Mouse (Mus musculus) adrenal gland, adult 2 months (tissue): Measurements from ENCODE around the gene Cnksr1. TPM values are rescaled to one million over a fixed set of nuclear protein-coding genes. Genes with fewer than 3 reads are reported as not detected.

ENCODE experiments used
- DNase-seq: peaks from one replicate; pipeline ENCODE4 v3.0.0; 2021
- polyA plus RNA-seq: library from polyadenylated mRNA; depleted of rRNA; stranded (reverse); fragments of >200 nt; gene quantifications from 2 replicates; pipeline ENCODE4 v1.2.3, GENCODE M21; 2012; rRNA removed
- total RNA-seq, 2 experiments: library from RNA; stranded (reverse); gene quantifications; 2 replicates each; pipeline ENCODE4 v1.2.3; 2021

The Cnksr1 gene
- total and polyA plus RNA-seq, 3 experiments: 0.08 to 0.66 (median 0.31) TPM

DNA sequence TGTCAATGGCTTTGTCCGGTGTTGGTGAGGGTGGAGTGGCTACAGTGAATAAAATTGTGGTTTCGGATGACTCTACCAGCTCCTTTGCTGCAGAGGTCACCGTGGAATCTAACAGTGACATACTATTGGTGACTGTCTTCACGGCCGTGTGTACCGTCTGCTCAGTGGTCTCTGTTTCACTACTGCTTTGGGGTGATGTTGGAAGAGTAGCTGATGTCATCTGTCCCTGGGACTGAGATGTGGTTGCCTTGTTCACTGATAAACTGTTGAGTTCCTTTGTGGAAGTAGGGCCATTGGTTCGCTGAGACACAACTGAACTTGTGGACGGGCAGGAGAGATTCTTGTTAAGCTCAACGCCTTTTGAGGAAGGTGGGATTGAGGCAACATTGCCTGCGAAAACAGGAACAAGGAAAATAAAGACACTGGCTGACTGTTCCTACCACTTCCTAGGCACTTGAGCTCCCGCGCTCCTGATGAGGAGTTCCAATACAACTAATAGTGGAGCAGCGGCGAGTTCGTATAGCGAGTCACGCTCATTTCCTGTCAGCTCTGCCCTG lies 34.8 kb downstream of the Cnksr1 start:
- DNase-seq: no peak

- no peak for DNase-seq
These were observed 35.3 kb downstream of the Cnksr1 start, which contains the start of gene Gm7534 for GRCm38 (mm10) chr4:134202904-134203303. Gm7534 (minus strand) TSS chr4:134203004.

- DNase-seq: no peak
These were observed 38.8 kb downstream of the Cnksr1 start for GRCm38 (mm10) chr4:134199371-134199770.

- no peak for DNase-seq
These were observed 51.9 kb downstream of the Cnksr1 start for GRCm38 (mm10) chr4:134186268-134186667.

- no peak for DNase-seq
These were observed 52.6 kb downstream of the Cnksr1 start for GRCm38 (mm10) chr4:134185569-134185968.

DNA sequence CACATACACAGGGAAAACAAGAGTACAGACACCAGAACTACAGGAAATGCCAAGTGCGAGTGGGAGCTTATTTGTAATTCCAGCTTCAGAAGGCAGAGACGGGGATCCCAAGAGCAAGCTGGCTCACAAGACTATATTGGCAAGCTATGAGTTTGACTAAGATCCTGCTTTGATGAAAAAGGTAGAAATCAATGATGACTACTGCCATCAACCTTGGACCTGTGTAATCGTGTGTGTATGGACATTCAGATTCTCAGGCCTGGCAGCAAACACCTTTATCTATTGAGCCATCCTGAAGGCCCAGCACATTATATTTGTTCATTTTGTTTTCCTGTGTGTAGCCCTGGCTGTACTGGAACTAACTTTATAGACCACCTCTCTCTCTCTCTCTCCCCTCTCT lies 54.5 kb downstream of the Cnksr1 start:
- DNase-seq: no peak

- DNase-seq: no peak
These were observed 56.4 kb downstream of the Cnksr1 start for GRCm38 (mm10) chr4:134181825-134182224.

DNA sequence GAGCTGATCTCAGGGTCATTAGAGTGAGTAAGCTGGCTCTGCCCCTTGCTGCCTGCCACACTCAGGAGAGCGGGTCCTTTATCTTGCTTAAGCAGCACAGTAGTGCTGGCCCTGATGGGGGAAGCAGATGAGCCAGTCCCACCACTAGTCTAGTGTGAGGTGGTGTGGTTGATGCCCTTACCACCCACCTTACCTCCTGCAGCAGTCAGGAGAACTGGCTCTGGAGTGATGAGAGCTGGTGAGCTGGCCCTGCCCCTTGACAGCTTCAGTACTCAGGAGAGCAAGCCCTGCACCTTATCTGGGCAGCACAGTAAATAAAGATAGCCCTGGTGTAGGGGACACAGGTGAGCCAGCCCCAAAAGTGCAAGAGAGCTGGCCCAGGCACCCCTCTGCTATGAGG lies 57.1 kb downstream of the Cnksr1 start:
- no peak for DNase-seq

Other genes with a start within 250 kb of the Cnksr1 start
- gene Dhdds, start 237.5 kb downstream of the Cnksr1 start, total RNA-seq: 10 to 100 TPM; 43.9 to 49.4 TPM
- gene Dhdds, start 237.5 kb downstream of the Cnksr1 start, polyA plus RNA-seq: 17.9 and 23.3 TPM in 2 replicates
- not detected for gene Lin28a, start 219.6 kb downstream of the Cnksr1 start, total RNA-seq
- not detected in 2 replicates for gene Lin28a, start 219.6 kb downstream of the Cnksr1 start, polyA plus RNA-seq
- gene Zfp683, start 184.6 kb downstream of the Cnksr1 start, total RNA-seq: under 1 TPM in 1 of 2 experiments, not detected in 1; 0.21 TPM
- gene Zfp683, start 184.6 kb downstream of the Cnksr1 start, polyA plus RNA-seq: 0.98 and 1.1 TPM in 2 replicates
- under 1 TPM; 0.14 to 0.46 TPM for gene Crybg2, start 177.6 kb downstream of the Cnksr1 start, total RNA-seq
- 0.12 and 0.21 TPM in 2 replicates for gene Crybg2, start 177.6 kb downstream of the Cnksr1 start, polyA plus RNA-seq
- gene Cd52, start 143.3 kb downstream of the Cnksr1 start, total RNA-seq: 10 to 100 TPM; 17.0 to 23.2 TPM
- 9.5 and 9.7 TPM in 2 replicates for gene Cd52, start 143.3 kb downstream of the Cnksr1 start, polyA plus RNA-seq
- 1 to 10 TPM; 5.4 to 6.7 TPM for gene Ubxn11, start 135.8 kb downstream of the Cnksr1 start, total RNA-seq
- gene Ubxn11, start 135.8 kb downstream of the Cnksr1 start, polyA plus RNA-seq: 7.5 and 10.1 TPM in 2 replicates
- gene Sh3bgrl3, start 109.6 kb downstream of the Cnksr1 start, total RNA-seq: 100 to 1,000 TPM in 1 of 2 experiments, 10 to 100 TPM in 1; 99.6 to 109 TPM
- gene Sh3bgrl3, start 109.6 kb downstream of the Cnksr1 start, polyA plus RNA-seq: 380 and 502 TPM in 2 replicates
- 10 to 100 TPM; 14.4 to 17.5 TPM for gene Cep85, start 51.3 kb downstream of the Cnksr1 start, total RNA-seq
- gene Cep85, start 51.3 kb downstream of the Cnksr1 start, polyA plus RNA-seq: 27.3 and 36.1 TPM in 2 replicates
- not detected for gene Gm7534, start 35.4 kb downstream of the Cnksr1 start, total RNA-seq
- gene Gm7534, start 35.4 kb downstream of the Cnksr1 start, polyA plus RNA-seq: not detected in 2 replicates
- gene Catsper4, start 11.0 kb downstream of the Cnksr1 start, total RNA-seq: not detected
- not detected in 2 replicates for gene Catsper4, start 11.0 kb downstream of the Cnksr1 start, polyA plus RNA-seq
- gene E130218I03Rik, start 5.3 kb upstream of the Cnksr1 start, total RNA-seq: not detected
- gene E130218I03Rik, start 5.3 kb upstream of the Cnksr1 start, polyA plus RNA-seq: 0.09 TPM in 1 of 2 replicates, not detected in the other
- gene Zfp593, start 7.2 kb upstream of the Cnksr1 start, total RNA-seq: 10 to 100 TPM in 1 of 2 experiments, 1 to 10 TPM in 1; 8.3 to 11.0 TPM
- 11.1 and 13.0 TPM in 2 replicates for gene Zfp593, start 7.2 kb upstream of the Cnksr1 start, polyA plus RNA-seq
- not detected for gene Gm30191, start 8.5 kb upstream of the Cnksr1 start, total RNA-seq
- gene Gm30191, start 8.5 kb upstream of the Cnksr1 start, polyA plus RNA-seq: not detected in 2 replicates
- 1 to 10 TPM; 6.2 to 9.3 TPM for gene Grrp1, start 15.7 kb upstream of the Cnksr1 start, total RNA-seq
- 28.5 and 31.8 TPM in 2 replicates for gene Grrp1, start 15.7 kb upstream of the Cnksr1 start, polyA plus RNA-seq
- 10 to 100 TPM; 14.7 to 22.3 TPM for gene Pdik1l, start 49.5 kb upstream of the Cnksr1 start, total RNA-seq
- 1.3 TPM in 2 replicates for gene Pdik1l, start 49.5 kb upstream of the Cnksr1 start, polyA plus RNA-seq
- not detected for gene Trim63, start 76.7 kb upstream of the Cnksr1 start, total RNA-seq
- 0.06 and 0.11 TPM in 2 replicates for gene Trim63, start 76.7 kb upstream of the Cnksr1 start, polyA plus RNA-seq
- gene Slc30a2, start 104.8 kb upstream of the Cnksr1 start, total RNA-seq: 10 to 100 TPM; 21.2 to 60.8 TPM
- 33.0 and 56.4 TPM in 2 replicates for gene Slc30a2, start 104.8 kb upstream of the Cnksr1 start, polyA plus RNA-seq
- 1 to 10 TPM; 3.1 to 4.4 TPM for gene Extl1, start 145.5 kb upstream of the Cnksr1 start, total RNA-seq
- 4.9 and 5.6 TPM in 2 replicates for gene Extl1, start 145.5 kb upstream of the Cnksr1 start, polyA plus RNA-seq
- 10 to 100 TPM; 12.1 to 18.7 TPM for gene Pafah2, start 157.9 kb upstream of the Cnksr1 start, total RNA-seq
- 9.1 and 15.1 TPM in 2 replicates for gene Pafah2, start 157.9 kb upstream of the Cnksr1 start, polyA plus RNA-seq
- 10 to 100 TPM; 28.7 to 31.8 TPM for gene Stmn1, start 229.9 kb upstream of the Cnksr1 start, total RNA-seq
- 1.3 and 2.4 TPM in 2 replicates for gene Stmn1, start 229.9 kb upstream of the Cnksr1 start, polyA plus RNA-seq